Mouse (Mus musculus) 3T3-L1 (cell line): ENCODE measurements around the gene Npnt.

Experiments used
- DNase-seq: peaks from one replicate; pipeline ENCODE4 v3.0.0-alpha.2; 2015; ENCODE audit warnings: low read depth, low spot score

Gene Npnt

DNA sequence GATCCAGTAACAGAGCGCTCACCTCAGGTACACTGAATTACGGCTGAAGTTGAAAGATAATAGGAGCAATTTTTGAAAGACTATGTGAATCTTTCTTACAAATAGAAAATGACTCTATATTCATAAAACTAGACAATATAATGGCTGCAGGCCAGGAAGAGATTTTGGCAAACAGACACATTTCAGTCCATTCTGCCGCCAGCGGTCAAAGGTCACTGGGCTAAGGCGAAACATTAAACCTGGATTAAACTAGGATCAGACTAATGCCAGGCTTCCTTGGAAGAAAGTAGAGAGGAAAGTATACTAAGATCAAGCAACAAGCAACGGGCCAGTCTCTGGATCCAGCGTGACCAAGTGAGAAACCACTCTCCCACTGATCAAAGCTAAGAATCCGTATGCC is 11.1 kb downstream of the Npnt start:
- DNase-seq = no peak

DNA sequence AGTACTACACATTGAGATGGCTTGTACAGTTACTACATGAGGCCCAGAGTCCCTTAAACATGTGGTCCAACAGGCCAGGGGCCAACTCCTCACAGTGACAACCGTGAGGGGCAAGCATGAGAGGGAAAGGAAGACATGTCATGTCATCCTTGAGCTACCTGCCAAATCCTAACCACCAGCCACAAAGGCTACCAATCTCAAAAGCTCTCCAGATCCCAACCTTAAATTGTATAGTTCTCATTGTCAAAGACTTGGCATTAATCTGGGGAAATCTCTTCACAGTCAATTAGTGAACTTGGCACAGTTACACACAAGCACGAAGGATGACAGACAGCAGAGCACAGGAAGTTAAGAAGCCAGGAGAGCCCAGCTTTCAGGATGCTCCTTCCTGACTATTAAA is 15.4 kb downstream of the Npnt start:
- DNase-seq = no peak

DNA sequence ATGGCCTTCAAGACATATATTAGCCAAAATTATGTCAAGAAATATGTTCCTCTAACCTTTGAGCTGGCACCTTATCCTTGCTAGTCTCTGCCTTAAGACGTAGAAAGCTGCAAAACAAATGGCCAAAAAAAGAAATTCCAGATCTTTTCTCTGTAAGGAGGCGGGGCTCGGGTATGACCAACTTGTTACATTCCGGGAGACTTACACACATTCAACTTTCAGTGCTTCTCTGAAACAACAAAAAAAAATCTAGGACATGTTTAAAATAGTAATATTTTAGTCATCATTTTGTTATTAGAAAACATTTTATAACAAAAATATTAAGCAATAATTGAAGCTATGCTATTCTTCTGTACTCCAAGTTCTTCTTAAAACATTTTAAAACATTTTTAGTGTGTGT is 18.6 kb downstream of the Npnt start:
- DNase-seq = peak; percentile 20

DNA sequence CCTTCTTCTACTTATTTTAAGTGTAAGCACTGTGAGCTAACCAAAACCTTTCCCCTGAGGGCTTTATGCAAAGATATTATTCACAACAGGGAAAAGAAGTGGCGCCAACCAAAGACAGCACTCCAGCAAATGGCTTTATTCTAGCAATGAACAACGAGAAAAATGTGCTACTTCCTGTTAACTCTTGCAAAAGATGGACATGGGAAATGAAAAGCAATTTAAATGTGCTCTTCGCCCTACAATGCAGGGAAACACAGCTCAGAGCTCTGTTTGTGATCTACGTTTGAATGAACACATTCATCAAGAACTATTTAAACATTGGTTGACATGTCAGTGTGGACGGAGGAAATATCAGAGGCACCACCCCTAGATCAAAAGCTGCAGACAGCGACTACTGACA is 20.2 kb downstream of the Npnt start:
- no peak for DNase-seq

DNA sequence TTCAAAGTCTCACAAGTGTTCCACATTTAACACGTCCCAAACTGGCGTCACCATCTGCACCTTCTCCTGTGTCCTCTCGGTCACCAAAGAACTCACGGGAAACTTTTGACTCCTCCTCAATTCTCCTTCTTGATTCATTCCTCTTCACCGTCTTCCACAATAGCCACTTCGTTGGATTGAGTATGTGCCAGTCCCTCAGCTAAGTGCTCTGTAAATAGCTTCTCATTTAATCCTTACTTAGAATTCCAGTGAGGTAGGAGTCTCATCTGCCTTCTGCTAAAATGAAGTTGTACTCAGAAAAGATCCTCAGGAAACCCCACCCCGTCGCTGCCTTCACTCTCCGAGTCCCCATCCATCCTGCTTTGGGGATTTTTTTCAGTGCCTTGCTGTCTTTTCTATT is 21.9 kb downstream of the Npnt start:
- DNase-seq = no peak

DNA sequence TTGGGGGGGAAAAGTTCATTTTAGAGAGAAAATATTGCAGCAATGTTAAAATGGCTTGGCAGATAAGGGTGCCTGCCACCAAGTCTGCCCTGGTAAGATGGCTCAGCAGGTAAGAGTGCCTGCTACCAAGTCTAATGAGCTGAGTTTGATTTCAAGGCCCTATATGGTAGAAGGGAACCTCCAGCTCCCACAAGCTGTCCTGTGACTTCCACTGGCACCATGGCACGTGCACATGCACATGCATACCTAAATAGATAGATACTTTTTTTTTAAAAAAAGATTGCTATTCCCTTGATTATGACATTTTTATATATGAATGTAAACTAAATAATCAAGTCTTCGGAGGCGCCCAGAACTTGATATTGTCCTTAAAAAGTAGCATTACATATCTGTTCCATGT is 30.3 kb downstream of the Npnt start:
- DNase-seq = no peak

DNA sequence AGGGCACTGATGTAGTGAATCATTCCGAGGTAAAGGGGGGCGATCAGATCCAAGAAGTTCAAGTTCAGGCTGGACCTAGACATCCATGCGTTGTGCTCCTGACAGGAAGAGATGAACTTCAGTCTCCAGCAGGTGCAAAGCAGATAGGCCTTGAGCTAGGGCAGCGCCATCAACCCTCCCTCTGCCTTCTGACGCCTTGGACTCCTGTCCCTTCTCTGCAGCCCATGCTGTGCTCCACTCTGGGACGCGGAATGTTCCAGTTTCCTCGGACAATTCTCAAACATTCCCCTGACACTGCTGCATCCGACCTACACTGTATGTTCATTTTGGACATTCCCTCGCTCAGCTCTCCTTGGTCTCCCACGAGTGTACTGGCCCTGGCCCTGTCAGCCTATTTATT is 30.9 kb downstream of the Npnt start:
- no peak for DNase-seq

DNA sequence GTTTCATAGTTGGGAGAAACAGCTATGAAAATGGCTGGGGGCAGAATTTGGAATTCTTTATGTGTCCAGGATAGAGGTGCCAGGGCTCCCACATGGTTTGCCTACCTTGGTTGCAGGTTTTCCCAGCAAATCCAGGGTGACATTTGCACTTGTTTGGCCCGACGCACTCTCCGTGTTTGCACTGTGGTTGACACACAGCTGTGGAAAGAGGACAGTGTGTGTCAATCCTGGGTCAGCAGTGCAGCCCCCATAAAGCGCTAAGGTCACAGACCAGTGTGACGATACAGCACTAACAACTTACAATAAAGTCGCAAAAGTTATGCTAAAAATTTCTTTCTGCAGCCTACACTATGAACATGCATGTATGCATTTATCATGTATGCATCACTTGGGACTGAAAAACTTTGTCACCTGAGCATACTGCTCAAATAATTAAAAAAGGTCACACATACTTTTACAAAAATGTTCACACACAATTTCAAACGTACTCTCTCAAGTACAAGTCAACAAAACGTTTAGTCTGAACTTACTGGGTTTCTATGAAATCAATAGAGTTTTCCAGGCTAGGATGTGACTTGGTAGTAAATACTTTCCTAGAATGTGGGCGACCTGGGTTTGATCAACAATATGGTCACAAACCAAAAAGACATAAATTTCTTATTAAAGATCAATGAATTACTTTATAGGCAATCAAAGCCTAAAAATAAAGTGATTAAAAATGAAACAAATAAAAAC is 32.6 kb downstream of the Npnt start:
- DNase-seq = no peak

DNA sequence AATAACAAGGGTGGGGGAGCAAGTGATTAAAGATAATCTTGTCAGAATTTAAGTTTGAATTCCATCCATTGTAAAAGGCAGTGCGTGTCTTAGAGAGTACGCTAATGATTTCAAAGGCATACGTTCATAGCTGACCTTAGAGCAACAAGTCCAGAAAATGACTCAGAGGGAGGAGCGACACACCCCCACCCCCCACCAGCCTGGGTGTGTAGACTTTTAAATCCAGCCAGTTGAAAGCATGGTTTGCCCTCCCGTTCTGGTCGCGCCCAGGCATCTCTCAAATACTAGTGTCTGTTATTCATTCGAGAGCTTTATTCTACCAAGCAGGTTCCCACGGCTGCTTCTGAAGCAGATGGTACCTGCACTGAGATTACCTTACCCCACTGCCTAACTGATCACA is 34.4 kb downstream of the Npnt start:
- no peak for DNase-seq

DNA sequence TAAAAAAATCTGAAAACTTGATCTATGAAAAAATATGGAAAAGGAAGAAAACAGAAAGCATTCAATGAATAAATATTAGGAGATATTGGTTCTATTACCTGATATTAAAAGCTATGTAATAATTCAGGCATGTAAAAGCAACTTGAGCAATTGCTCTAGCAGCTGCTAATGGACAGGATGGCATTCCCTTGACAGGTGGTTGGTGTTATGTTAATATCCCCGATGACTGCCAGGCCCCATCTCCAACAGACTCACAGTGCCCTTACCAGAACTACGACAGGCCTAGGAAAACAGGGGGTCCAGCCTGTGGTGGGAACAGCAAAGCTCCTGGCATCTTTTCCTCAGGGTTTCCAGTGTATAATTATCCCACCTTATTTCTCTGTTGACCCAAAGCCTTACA is 37.7 kb downstream of the Npnt start:
- DNase-seq = no peak

DNA sequence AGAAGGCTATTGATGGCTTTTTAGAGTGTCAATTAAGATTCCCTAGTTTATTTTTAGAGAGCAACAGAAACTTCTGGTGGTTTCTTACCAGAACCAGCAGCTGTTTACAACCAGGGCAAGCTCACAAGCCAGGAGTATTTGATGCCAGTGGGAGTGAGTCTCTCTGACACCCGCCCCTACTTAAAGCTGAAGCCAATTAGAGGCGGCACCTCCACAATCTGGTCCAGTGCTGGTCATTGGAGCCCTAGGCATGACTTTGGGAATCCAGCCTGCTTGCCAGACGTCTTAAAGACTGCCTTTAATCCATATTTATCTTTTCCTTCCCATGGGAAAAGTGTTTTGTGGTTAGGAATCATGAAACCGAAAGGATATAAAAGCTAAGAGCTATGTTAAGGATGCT is 38.4 kb downstream of the Npnt start:
- peak; percentile 41 for DNase-seq

DNA sequence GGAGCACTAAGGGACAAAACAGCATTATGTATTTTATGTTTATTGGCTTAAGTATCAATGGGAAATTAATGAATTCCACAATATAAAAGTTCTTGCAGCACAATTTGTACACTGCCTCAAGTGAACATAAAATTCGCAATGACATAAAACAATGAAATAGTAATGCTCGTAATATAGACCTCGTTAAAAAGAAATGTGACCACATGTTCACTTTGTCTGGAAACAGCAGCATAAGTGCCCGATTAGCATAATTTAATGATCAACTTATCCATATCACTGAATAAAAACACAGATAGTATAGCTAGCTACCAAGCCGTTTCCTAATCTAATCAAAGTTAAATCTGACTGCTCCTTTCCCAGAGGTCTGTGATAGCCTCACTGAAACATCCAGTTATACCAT is 39.4 kb downstream of the Npnt start:
- DNase-seq = no peak

DNA sequence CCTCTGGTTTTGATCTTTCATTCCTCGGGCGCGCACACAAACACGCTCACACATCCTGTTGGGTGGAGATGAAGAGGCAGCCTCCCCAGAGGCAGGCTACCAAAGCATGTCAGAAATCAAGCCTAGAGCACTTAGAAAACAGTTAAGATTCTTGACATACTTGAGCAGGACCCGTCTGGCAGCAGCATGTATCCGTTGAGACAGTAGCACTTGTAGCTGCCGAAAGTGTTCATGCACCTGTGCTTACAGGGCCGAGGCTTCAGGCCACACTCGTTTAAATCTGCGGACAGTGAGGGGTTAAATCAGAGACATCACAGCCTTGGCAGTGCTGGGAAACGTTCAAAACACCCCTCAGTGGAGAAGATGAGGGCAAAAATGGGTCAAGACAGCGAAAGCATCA is 40.4 kb downstream of the Npnt start:
- no peak for DNase-seq

DNA sequence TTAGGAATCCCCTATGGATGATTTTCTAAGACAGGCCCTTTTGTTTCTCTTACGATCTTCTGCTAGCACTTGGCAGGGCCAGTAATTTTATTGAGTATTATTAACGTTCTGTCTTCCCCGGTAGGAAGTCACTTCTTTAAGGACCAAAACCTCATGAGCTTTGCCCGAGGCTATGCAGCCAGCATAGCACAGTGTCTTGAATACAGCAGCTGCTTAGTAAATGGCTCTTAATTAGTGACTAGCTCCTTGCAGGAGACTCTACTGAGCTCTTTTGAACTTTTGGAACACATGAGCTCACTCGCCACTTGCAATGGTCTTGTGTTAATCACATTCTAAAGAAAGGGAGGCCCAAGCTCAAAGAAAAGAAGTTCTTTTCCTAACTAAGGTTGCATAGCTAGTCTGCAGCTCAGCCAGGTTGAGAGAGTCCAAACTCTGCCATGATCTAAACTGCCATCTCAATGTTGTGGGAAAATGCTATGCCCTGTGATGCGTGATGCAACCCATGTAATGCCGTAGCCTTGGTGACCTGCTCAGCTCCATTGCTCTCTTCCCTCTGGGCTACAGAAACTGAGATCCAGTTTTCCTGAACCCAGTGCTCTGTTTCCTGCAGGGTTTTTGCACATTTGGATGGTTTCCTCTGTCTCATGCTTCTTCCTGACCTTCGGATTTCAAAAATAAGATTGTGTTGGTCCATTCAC is 42.4 kb downstream of the Npnt start:
- DNase-seq = no peak

DNA sequence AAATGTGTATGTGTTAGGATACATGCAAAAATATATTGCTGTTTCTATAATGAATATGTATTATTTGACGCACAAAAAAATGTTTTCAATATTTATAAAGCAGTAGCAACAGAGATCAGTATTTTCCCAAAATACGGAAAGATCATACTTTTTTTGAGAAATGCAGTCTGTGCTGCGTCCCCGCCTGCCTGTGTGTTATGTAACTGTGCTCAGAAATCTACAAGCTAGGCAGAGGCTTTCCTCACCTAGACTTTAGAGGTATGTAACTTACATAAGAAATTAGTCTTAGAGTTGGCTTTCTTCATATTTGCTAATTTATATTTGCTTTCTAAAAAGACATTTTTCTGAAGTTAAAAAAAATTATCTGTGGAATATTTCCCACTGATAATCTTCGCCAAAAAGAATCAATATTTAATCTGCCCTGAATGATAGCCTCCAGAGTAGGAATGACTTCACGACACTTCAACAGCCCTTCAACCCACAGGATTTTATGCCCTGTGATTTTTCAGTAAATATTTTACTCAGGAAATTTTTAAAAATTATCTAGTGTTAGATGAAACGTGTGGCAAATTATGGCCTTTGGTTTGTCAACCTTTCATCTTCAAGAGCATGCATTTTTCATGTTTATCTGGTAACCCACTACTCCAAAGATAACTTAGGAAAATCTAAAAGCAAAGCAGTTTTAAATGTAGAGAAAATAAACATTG is 44.7 kb downstream of the Npnt start:
- DNase-seq = no peak

DNA sequence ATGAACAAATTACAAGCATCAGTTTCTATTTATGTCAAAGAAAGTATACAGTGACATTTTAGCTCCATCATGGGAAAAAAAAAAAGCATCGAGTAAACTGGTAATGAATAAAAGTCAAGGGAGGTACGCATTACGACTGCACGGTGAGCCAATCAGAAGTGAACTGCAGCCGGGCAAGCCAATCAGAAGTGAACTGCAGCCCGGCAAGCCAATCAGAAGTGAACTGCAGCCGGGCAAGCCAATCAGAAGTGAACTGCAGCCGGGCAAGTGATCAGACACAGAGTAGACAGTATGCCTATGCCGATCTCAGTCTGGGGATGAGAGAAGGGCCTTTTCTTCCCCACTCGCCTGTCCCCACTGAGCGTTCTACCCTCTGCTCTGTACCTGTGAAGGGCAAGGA is 46.7 kb downstream of the Npnt start:
- no peak for DNase-seq

DNA sequence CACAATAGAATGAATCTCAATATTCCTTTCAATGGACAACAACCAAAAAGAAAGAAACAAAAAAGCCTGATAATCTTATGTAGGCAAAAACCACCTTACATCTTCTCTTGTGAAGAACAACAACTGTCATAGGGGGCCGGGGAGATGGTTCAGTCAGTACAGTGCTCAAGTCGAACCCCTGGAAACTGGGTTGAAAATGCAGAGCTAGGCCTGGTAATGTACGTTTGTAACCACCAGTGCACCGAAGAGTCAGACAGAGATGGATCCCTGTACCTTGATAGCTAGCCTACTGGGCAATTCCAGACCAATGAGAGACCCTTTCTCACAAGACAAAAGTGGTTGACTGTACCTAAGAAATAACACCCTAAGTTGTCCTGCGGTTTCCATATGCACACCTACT is 47.2 kb downstream of the Npnt start:
- no peak for DNase-seq

DNA sequence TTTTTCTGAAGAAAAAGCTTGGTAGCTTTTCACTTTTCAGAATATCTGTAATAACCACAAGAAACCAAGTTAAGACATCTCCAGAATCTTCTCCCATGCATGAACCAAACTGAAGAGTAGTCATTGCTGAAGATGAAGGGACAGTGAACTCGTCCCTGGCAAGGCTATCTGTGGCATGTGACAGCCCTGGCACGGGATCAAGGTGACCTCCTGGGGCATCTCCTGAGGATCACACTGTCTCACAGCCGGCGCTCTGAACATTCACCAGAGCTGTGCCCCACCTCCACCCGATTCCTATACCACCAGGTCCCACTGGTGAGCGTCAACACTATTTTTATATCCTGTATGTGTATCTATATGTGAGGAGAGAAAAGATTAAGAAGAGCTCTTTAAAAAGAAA is 47.9 kb downstream of the Npnt start:
- DNase-seq = no peak

DNA sequence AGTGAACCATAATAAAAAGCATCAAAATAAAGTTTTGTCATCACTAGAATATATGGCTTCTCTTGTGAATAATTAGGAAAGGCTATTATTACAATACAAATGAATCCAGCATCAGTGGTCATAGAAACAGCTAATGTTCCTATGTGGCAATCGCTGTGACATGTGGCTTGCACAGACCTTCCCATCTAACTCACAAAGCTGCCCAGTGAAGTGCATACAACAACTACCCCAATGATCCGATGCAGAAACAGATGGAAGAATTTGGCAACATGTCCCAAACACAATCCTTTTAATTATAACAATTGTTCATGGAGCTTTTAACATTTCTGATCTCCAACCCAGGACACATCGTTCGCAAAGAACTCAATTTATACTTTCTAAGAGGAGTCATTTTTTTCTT is 52.2 kb downstream of the Npnt start:
- DNase-seq = no peak

DNA sequence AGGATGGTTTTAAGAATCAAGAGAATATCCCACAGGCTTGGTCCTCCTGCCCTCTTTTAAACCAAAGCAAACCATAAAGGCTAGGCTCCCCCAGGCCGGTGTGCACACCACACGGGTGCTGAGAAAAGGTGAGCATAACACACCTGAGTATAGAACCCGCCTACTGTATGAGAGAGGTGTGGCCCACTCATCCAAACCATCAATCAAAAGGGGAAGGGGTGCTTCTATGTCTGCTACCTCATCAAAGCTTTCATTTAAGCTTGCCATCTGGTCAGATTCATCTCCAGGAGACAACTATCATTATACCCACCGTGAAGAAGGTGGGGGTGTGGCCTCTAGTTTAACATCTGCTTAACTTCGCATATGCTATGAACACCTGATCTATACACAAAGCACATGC is 52.7 kb downstream of the Npnt start:
- DNase-seq = no peak

DNA sequence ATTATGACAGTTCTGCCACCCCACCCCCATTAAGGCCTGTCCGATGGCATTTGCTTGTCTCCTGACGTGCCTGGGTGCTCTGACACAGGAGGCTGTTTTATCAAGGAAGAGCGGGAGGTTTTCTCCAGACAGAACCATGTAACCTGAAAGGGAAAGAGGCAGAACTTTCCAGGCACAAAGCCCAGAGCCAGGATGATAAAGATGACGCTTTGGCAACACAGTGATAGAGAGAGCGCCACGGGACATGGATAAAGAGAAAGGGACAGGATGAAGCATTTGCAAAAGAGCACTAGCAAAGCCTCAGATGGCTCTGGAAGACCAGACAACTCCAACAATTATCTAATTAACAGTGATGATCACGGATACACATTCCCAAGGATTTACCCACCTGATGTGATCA is 56.0 kb downstream of the Npnt start:
- no peak for DNase-seq

DNA sequence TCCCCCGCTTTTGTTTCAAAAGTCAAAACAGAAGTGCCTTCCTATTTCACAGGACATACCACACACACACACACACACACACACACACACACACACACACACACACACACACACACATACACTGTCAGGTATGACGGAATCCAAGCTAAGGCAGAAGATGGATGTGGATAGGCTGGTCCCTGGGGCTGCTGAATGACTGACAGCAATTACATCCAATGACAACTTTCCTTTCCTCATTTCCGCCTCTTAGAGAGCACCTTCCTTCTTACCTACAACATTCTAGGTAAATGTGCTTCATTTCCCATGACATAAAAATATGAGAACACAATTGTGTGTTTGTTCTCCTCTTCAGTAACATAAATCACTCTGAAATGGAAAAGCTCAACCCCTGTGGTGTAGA is 56.4 kb downstream of the Npnt start:
- no peak for DNase-seq

DNA sequence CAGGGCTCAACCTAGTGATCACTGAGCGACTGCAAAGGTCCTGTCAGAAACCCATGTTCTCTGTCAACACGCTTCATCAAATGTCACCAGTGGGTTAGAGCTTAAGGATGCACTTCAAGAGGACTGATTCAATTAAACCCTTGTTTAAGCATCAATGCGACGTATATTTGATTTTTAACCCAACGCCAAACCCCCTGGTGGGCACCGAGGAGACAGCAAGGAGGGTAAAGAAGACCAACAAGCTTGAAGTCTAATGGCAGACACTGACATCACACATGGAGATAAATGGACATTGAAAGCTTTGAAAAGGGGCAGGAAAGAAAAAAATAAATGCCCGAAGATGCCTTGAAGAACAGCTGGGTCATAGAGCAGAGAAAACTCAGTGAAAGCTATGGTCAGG is 57.0 kb downstream of the Npnt start:
- DNase-seq = no peak
